Mouse (Mus musculus): ENCODE results near the gene Slc8b1. TPM values are rescaled to one million over a fixed set of nuclear protein-coding genes. Genes with fewer than 3 reads are reported as not detected.

Slc8b1 gene
- total RNA-seq (2023) = 10 to 100 TPM in 1 of 2 experiments, 1 to 10 TPM in 1; 6.4 to 15.8 TPM

GRCm38 (mm10) chr5:120510982-120511642 lies at the start of gene Slc8b1:
TSS of gene Slc8b1 (plus strand) at chr5:120511168.

GRCm38 (mm10) chr5:120472770-120473169 lies 38.2 kb upstream of the Slc8b1 start, which contains the start of gene Sdsl:
TSS of gene Sdsl (minus strand) at chr5:120472810.

GRCm38 (mm10) chr5:120476296-120476695 lies 34.7 kb upstream of the Slc8b1 start, which contains the start of gene Sds:
TSS of gene Sds (plus strand) at chr5:120476526.

GRCm38 (mm10) chr5:120503144-120503795 lies 7.7 kb upstream of the Slc8b1 start, which contains the start of gene Plbd2:
TSS of gene Plbd2 (minus strand) at chr5:120503625.

Other genes with a start within 250 kb of the Slc8b1 start
- not detected for gene Lhx5, start 79.5 kb upstream of the Slc8b1 start, total RNA-seq (2023)
- 1 to 10 TPM in 1 of 2 experiments, not detected in 1; 1.7 TPM for gene Sdsl, start 38.4 kb upstream of the Slc8b1 start, total RNA-seq (2023)
- gene Sds, start 34.6 kb upstream of the Slc8b1 start, total RNA-seq (2023) = not detected
- gene Plbd2, start 7.5 kb upstream of the Slc8b1 start, total RNA-seq (2023) = 10 to 100 TPM; 18.1 to 23.8 TPM
- gene Tpcn1, start 77.5 kb downstream of the Slc8b1 start, total RNA-seq (2023) = 10 to 100 TPM; 57.7 to 59.8 TPM
- gene Iqcd, start 77.8 kb downstream of the Slc8b1 start, total RNA-seq (2023) = 1 to 10 TPM; 1.0 to 1.9 TPM
- 1 to 10 TPM; 5.4 to 8.3 TPM for gene Rita1, start 101.4 kb downstream of the Slc8b1 start, total RNA-seq (2023)
- gene Ddx54, start 101.6 kb downstream of the Slc8b1 start, total RNA-seq (2023) = 100 to 1,000 TPM; 114 to 120 TPM
- not detected for gene Cfap73, start 123.1 kb downstream of the Slc8b1 start, total RNA-seq (2023)
- 10 to 100 TPM; 18.9 to 25.5 TPM for gene Rasal1, start 137.6 kb downstream of the Slc8b1 start, total RNA-seq (2023)
- 100 to 1,000 TPM; 257 to 297 TPM for gene Dtx1, start 200.8 kb downstream of the Slc8b1 start, total RNA-seq (2023)
- 1 to 10 TPM; 6.1 to 8.0 TPM for gene Oas2, start 238.7 kb downstream of the Slc8b1 start, total RNA-seq (2023)